Mouse (Mus musculus) liver, embryonic 12.5 days (tissue): Measurements from ENCODE around the gene Arid5b. TPM values are rescaled to one million over a fixed set of nuclear protein-coding genes. Genes with fewer than 3 reads are reported as not detected.

Experiments used
- ATAC-seq: fragments of 200-750 bp; cut with Nextera tagmentation; 2 replicates; pipeline ENCODE4 v1.8.0; 2017; ENCODE audit warnings: moderate number of reproducible peaks, mild to moderate bottlenecking, moderate library complexity
- H3K27ac ChIP-seq: fragments of 300-500 bp; sonication (generic); 2 replicates; pipeline ENCODE4 v1.5.1; 2016; ENCODE audit warnings: mild to moderate bottlenecking
- H3K27me3 ChIP-seq: fragments of 300-500 bp; sonication (generic); replicated peaks from 2 replicates; pipeline ENCODE4 v1.6.1; 2016; ENCODE audit warnings: mild to moderate bottlenecking, moderate library complexity
- H3K36me3 ChIP-seq: fragments of 300-500 bp; sonication (generic); 2 replicates; pipeline ENCODE4 v1.6.1; 2016; ENCODE audit warnings: mild to moderate bottlenecking, moderate library complexity
- H3K4me1 ChIP-seq: fragments of 300-500 bp; sonication (generic); 2 replicates; pipeline ENCODE4 v1.6.1; 2016
- H3K4me2 ChIP-seq: fragments of 300-500 bp; sonication (generic); 2 replicates; pipeline ENCODE4 v1.6.1; 2016; ENCODE audit warnings: mild to moderate bottlenecking, moderate library complexity
- H3K4me3 ChIP-seq: fragments of 300-500 bp; sonication (generic); 2 replicates; pipeline ENCODE4 v1.5.1; 2016; ENCODE audit warnings: mild to moderate bottlenecking, moderate library complexity
- H3K9ac ChIP-seq: fragments of 300-500 bp; sonication (generic); 2 replicates; pipeline ENCODE4 v1.6.1; 2016; ENCODE audit warnings: mild to moderate bottlenecking, moderate library complexity
- H3K9me3 ChIP-seq: fragments of 300-500 bp; sonication (generic); replicated peaks from 2 replicates; pipeline ENCODE4 v1.6.1; 2016; ENCODE audit warnings: mild to moderate bottlenecking, moderate library complexity
- WGBS: fragments of 180-500 bp; shearing (Covaris S2); methylation state at CpG from one replicate; pipeline ENCODE4 v1.1.7; 2016; ENCODE audit not compliant: insufficient replicate concordance; 5-methylcytosine and 5-hydroxymethylcytosine counted together
- polyA plus RNA-seq: library from polyadenylated mRNA; unstranded; fragments of >200 nt; fragmentation: Nextera tagmentation; extraction: Ambion mirVana; gene quantifications from 2 replicates; pipeline ENCODE4 v1.2.1, GENCODE M21; 2016

Gene Arid5b
- polyA plus RNA-seq, 1 experiment from 2014 or later, result 7.2 TPM

DNA sequence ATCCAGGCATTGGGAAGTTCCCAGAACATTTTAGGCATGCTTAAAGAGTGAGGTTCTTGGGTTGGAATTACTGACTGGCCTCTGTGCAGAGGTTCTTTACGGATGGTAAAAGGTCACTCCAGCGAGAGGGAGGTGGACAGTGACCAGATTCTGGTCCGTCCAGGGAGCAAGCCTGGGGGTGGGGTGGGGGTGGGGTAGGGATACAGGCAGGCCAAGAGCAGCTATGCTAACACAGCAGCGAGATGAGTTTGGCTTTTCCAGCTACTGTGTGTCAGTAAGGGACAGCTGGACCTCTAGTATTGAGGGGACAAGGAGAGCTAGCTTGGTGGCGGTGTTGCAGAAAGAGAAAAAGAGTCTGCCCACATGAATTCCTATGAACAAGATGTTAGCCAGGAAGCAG is 167.9 kb downstream of the Arid5b start:
- no peak overlapping the region for H3K9ac ChIP-seq
- H3K27me3 ChIP-seq, result no peaks in the 10 kb centered on the region
- 0 out of 2 replicates have a peak, but pooled peaks cover 2% of the 10 kb centered on the region for H3K36me3 ChIP-seq
- ATAC-seq, result no peak
- H3K4me3 ChIP-seq, result no peak overlapping the region
- peaks cover 8% of the 10 kb centered on the region; the same call in 1 of the 2 replicates for H3K4me1 ChIP-seq
- no peaks in the 10 kb centered on the region for H3K9me3 ChIP-seq
- H3K27ac ChIP-seq, result no peak overlapping the region
- no peak overlapping the region for H3K4me2 ChIP-seq
- 61% methylated on average over 5 of the region's 5 CpGs for WGBS

DNA sequence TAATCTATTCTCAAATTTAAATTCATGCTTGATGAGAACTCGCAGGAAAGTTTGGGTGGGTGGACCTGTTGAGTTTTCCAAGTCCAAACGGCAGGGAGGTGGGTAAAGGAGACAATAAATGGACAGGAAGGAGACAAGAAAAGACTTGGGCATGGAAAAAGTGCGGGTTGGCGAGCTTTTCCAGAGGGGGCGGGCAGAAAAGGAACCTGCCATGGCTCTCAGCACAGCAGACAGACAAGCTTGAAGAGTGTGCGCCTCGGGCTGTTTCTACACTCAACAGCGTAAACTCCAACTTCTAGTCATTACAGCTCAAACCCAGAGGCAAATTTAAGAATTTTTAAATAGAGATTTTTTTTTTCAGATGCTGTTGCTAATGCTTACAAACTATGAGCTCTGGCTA is 168.4 kb downstream of the Arid5b start:
- no peaks in the 10 kb centered on the region for H3K27me3 ChIP-seq

DNA sequence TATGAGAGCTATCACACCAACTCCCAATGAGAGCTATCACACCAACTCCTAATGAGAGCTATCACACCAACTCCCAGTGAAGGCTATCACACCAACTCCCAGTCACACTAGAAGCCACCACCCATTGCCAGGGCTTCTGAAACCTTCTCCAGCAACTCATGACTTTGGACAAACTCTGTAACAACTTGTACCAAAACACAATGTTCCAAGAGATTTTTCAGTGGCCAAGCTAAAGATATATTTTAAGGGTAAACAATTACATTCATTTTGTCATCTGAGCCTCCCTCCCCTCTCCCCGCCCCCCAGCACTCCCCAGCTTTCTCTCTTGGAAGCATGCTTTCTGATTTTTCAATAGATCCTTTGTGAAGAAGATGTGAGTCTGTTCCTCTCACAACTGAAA is 168.9 kb downstream of the Arid5b start:
- H3K4me3 ChIP-seq, result no peak overlapping the region
- ATAC-seq, result no peak
- H3K9me3 ChIP-seq, result no peaks in the 10 kb centered on the region
- peaks cover 11% of the 10 kb centered on the region for H3K4me1 ChIP-seq
- no peak overlapping the region for H3K9ac ChIP-seq
- H3K27ac ChIP-seq, result no peak overlapping the region
- 0 out of 2 replicates have a peak, but pooled peaks cover 2% of the 10 kb centered on the region for H3K36me3 ChIP-seq
- WGBS, result 73% methylated on average over 1 of the region's 1 CpGs
- no peaks in the 10 kb centered on the region for H3K27me3 ChIP-seq
- H3K4me2 ChIP-seq, result no peak overlapping the region

More for the DNA sequence above, 168.4 kb downstream of the Arid5b start:
- Histone ChIP-seq H3K4me3 (no peak overlapping the region), H3K4me1 (peaks cover 8% of the 10 kb centered on the region; the same call in 1 of the 2 replicates), H3K36me3 (0 out of 2 replicates have a peak, but pooled peaks cover 2% of the 10 kb centered on the region), H3K9me3 (no peaks in the 10 kb centered on the region), H3K4me2 (no peak overlapping the region), H3K9ac (no peak overlapping the region), H3K27ac (no peak overlapping the region)
- 63% methylated on average over 8 of the region's 8 CpGs for WGBS
- no peak for ATAC-seq

DNA sequence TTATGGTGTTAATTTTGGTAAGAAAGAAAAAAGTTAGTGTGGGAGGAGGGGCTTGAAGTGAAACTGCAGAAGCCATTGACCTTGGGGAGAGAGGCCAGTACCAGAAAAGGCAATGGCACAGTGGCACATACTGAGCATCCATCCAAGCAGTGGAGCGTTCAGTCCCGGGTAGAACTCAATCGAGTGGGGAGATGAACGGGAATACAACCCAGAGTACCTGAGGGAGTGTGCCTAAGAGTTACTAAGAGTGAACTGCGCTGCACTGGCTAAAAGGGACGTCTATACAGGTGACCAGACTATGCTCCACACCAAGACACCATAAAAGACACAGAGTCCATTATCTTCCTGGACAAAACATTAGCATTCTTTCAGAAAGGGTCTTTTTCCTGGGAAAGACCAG is 170.8 kb downstream of the Arid5b start:
- no peak overlapping the region for H3K4me3 ChIP-seq
- H3K4me2 ChIP-seq, result no peak overlapping the region
- peaks cover 14% of the 10 kb centered on the region for H3K4me1 ChIP-seq
- WGBS, result 62% methylated on average over 6 of the region's 6 CpGs
- H3K36me3 ChIP-seq, result 0 out of 2 replicates have a peak, but pooled peaks cover 2% of the 10 kb centered on the region
- no peaks in the 10 kb centered on the region for H3K27me3 ChIP-seq
- no peak overlapping the region for H3K9ac ChIP-seq
- H3K9me3 ChIP-seq, result no peaks in the 10 kb centered on the region
- H3K27ac ChIP-seq, result no peak overlapping the region
- no peak for ATAC-seq

DNA sequence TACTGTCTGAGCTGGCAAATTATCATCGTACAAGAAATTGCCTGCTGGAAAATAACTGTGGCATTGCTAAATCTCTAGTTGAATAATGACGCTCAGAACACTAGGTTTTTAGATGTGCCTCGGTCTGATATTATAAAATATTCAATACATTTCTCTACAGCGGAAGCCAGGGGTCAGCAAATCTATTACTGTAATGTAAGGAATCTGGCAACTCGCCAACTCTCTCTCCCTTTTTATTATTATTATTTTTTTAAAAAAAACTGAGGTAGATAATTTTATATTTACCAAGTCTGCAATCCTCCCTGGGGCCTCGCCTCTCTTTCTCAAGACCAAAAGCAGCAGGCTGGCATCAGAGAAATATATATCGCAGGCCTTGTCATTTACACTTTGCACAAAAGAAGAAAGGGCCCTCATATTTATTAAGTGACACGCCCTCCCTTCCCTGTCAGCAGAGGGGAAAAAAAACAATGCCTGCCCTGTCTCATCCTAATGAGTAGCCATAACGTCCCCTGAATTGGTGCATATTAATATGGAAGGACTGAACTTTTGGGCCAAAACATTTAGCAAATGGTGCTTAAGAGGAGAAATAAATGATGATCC is 172.1 kb downstream of the Arid5b start:
- WGBS, result 68% methylated on average over 9 of the region's 9 CpGs

DNA sequence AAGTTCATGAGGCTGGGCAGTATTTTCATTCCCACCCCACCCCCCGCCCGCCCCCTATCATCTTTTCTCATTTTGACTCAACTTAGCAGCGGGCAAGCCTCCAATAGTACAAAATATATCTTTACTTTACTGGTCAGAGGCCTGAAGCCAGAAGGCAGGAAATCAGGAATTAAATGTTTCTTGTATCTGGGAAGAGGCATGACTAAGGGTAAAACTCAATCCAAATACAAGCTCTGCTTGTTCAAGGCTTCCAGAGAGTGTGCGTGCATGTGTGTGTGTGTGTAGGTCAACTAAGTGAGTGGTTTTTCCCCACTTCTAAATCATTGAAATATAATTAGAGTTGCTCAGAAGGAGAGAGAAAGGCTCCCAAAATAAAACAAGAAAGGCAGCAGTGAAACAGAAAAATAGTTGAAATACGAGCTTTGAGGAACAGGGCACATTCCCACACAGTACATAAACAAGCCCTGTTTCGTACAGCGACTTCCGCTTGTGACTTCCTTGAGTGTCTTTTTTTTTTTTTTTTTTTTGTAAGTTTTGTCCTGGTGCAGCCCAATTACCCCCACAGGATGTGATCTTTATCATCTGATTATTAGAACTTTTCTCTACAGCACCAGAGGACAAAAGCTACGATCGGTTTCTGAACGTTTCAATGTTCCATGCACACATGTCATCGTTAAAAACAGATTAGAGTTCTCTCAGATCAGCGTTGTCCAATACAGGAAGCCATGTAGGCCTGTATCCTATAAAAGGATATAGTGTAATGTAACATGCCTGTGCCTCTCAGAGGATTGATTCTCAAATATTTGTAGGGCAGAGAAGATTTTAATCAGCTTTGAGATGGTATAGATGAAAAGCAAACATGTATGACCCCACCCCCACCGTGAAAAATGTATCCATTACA is 173.4 kb downstream of the Arid5b start:
- ATAC-seq, result no peak
- 0 out of 2 replicates have a peak, but pooled peaks cover 6% of the 10 kb centered on the region for H3K36me3 ChIP-seq

More for the DNA sequence above, 172.1 kb downstream of the Arid5b start:
- Histone ChIP-seq H3K27me3 (no peaks in the 10 kb centered on the region), H3K36me3 (0 out of 2 replicates have a peak, but pooled peaks cover 2% of the 10 kb centered on the region), H3K4me1 (peaks cover 14% of the 10 kb centered on the region), H3K9me3 (no peaks in the 10 kb centered on the region), H3K9ac (no peak overlapping the region), H3K27ac (no peak overlapping the region), H3K4me3 (no peak overlapping the region), H3K4me2 (no peak overlapping the region)
- no peak for ATAC-seq

DNA sequence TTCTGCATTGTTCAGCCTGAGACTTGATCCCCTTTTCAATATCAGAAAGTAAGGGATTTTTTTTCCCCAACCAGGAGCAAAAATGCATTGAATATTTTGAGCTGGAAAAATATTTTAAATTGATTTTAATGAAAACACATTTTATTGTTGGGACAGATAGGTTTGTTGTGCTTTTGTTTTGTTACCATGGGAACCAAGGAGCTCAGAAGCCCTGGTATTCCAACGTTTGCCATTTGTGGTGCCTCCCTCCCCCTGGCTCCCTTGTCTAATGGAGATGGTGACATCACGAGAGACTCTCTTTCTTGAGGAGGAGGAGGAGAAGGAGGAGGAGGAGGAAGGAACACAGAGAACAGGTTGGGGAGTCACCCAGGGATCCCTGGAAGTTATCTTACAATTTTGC is 174.1 kb downstream of the Arid5b start:
- WGBS, result 29% methylated on average over 2 of the region's 2 CpGs
- Histone ChIP-seq H3K4me1 (peaks cover 10% of the 10 kb centered on the region), H3K4me3 (no peak overlapping the region), H3K9me3 (no peaks in the 10 kb centered on the region), H3K27ac (no peak overlapping the region; the same call in 1 of the 2 replicates), H3K9ac (no peak overlapping the region), H3K27me3 (no peaks in the 10 kb centered on the region), H3K4me2 (no peak overlapping the region), H3K36me3 (0 out of 2 replicates have a peak, but pooled peaks cover 6% of the 10 kb centered on the region)
- no peak for ATAC-seq

More for the DNA sequence above, 173.4 kb downstream of the Arid5b start:
- no peak overlapping the region for H3K4me3 ChIP-seq
- no peak overlapping the region for H3K4me2 ChIP-seq
- peaks cover 10% of the 10 kb centered on the region for H3K4me1 ChIP-seq
- H3K27me3 ChIP-seq, result no peaks in the 10 kb centered on the region
- H3K9ac ChIP-seq, result no peak overlapping the region
- peak overlapping the region; percentile 40; the same call in 1 of the 2 replicates for H3K27ac ChIP-seq
- no peaks in the 10 kb centered on the region for H3K9me3 ChIP-seq
- WGBS, result 53% methylated on average over 14 of the region's 14 CpGs

DNA sequence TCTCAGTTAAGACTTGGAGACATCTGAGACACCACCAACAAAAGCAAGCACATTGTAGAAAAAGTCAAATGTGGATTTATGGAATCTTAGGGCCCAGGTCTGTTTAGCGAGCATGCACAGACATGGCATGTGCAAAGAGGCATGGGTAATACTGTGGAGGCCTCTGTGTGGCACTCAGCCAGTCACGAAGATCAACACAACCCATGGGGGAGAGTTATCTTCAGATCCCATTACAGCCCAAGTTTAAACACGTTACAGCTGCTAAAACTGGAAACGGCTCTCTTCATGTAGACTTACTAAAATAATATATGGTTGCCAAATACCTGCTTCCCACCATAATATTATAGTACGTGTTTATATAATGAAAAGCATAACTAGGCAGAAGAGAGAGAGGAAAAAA is 174.6 kb downstream of the Arid5b start:
- 64% methylated on average over 5 of the region's 5 CpGs for WGBS
- Histone ChIP-seq H3K27me3 (no peaks in the 10 kb centered on the region), H3K4me3 (no peak overlapping the region), H3K9me3 (no peaks in the 10 kb centered on the region), H3K4me1 (peaks cover 10% of the 10 kb centered on the region), H3K27ac (no peak overlapping the region), H3K4me2 (no peak overlapping the region), H3K9ac (no peak overlapping the region), H3K36me3 (0 out of 2 replicates have a peak, but pooled peaks cover 6% of the 10 kb centered on the region)
- ATAC-seq, result no peak

DNA sequence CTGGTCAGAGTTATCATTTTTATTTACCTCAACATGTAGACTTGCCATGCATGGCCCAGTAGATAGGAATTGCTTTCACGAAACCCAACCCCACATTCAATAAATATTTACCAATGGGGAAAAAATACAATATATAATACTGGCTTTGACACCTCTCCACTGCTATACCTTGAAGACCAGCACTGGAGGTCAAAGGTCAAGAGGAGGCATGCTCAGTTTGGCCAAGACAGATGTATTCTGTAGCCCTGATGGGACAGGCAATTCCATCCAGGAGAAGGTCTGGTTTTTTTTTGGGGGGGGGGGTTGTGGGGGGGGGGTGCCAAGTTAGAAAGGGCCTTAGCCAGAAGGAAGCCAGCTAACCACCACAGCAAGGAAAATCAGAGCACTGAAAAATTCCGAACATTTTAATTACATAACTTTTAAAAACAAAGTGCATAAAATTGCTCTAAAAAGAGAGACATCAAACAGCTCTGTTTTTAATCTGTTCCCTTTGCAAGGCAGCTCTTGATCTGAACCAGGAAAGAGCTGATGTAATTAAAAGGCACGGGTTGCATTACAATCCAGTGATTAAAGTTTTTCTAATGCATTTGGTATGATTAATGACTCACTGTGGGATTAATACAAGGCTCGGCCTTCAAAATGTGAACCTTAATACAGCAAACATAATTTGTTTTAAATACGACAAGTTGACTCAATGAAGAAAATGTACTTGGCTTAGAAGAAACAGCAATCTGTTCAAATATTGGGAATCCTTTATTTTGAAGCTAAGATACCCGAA is 175.3 kb downstream of the Arid5b start:
- H3K4me2 ChIP-seq, result no peak overlapping the region
- H3K27ac ChIP-seq, result no peak overlapping the region
- H3K9ac ChIP-seq, result no peak overlapping the region
- 67% methylated on average over 6 of the region's 6 CpGs for WGBS
- H3K36me3 ChIP-seq, result peaks cover 6% of the 10 kb centered on the region
- ATAC-seq, result no peak
- no peaks in the 10 kb centered on the region for H3K27me3 ChIP-seq
- no peak overlapping the region for H3K4me3 ChIP-seq
- H3K9me3 ChIP-seq, result no peaks in the 10 kb centered on the region
- H3K4me1 ChIP-seq, result peaks cover 10% of the 10 kb centered on the region

DNA sequence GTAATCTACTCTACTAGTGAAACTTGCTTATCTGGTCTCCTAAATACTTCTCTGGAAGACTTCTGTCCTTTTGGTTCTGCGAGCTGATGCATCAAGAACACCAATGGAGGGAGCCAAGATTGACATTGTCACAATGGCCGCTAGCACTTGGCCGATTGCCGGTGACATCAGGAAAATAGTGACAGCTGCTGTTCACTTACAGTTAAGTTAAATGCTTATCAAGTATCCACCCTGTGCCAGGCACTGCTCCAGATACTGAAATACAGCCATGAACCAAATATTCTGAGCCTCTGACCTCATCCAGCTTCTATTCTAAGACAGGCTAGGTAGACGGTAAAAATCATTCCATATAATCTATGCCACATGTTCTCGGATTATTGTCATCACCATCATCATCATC is 176.0 kb downstream of the Arid5b start:
- no peak overlapping the region for H3K4me2 ChIP-seq
- H3K27me3 ChIP-seq, result no peaks in the 10 kb centered on the region
- 80% methylated on average over 6 of the region's 6 CpGs for WGBS
- ATAC-seq, result no peak
- H3K4me1 ChIP-seq, result peaks cover 10% of the 10 kb centered on the region
- no peak overlapping the region for H3K9ac ChIP-seq
- H3K27ac ChIP-seq, result no peak overlapping the region
- peaks cover 14% of the 10 kb centered on the region for H3K36me3 ChIP-seq
- H3K9me3 ChIP-seq, result no peaks in the 10 kb centered on the region
- no peak overlapping the region for H3K4me3 ChIP-seq

DNA sequence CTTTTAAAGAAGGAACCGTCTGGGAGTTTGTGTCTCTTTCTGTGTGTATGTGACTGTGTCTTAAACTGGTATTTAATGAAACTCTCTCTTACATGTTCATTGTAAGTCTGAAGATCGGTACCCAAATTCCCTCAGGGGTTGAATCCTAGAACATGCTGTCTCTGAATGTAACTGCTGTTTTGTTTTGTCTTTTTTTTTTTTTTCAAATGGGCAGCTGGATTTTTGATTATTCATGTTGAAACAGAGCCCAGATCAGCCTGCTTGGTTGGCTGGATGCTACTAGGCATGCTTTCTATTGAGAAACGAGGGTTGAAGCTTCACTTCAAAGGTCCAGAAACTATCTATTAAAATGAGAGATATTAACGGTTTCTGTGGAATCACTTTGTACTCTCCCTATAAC is 177.3 kb downstream of the Arid5b start:
- H3K27ac ChIP-seq, result no peak overlapping the region
- H3K4me3 ChIP-seq, result no peak overlapping the region
- peaks cover 10% of the 10 kb centered on the region for H3K4me1 ChIP-seq
- no peak overlapping the region for H3K4me2 ChIP-seq
- no peak overlapping the region for H3K9ac ChIP-seq
- no peaks in the 10 kb centered on the region for H3K27me3 ChIP-seq
- H3K36me3 ChIP-seq, result peaks cover 27% of the 10 kb centered on the region
- 69% methylated on average over 4 of the region's 4 CpGs for WGBS
- no peak for ATAC-seq
- H3K9me3 ChIP-seq, result no peaks in the 10 kb centered on the region
